Mouse (Mus musculus): ENCODE results near the gene Kdelc1. TPM values are rescaled to one million over a fixed set of nuclear protein-coding genes. Genes with fewer than 3 reads are reported as not detected.
A peak's percentile ranks its signal among the peaks of the same experiment; 100 is the strongest.

Kdelc1 gene
- polyA plus RNA-seq, 1 experiment from 2014 or later: 48.8 TPM

DNA sequence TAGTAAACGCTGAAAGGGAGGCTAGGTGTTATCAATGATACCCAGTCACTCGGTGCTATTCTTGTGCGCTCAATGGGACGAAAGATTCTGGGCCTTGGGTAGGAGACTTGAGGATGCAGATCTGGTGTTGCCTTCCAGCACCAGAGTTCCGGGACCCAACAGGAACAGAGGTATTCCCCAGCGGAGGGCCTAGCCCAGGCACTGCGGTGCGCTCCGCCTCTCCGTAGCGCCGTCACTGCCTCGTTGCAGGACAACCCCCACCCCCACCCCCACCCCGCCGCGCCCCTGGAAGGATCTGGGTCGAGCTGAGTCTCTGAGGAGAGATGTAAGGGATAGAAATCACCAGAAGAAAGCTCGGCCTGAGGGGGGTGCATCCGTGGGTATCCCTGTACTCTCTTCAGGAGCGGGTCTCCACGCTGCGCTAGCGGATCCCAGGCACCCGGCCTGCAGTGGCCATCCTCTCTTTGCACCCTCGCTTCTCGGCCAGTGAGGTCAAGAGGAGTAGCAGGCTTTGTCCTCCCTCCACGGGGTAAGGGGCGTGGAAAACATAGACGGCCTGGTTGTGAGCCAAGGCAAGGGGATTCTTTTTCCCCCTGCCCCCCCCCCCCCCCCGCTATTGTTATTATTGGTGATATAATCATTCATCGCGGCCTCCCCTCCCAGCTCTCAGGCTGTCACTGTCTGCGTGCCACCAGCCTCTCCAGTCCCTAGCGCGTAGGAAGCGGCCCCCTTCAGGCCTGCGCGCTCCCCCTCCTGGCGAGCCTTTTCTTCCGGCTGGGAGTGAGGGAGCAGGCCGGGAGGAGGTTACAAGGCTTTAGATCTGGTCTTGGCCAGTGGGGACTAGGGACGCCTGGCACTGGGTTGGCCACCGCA lies 829 bp upstream of the Kdelc1 start:
- Histone ChIP-seq H3K4me3 (ENCODE audit: control insufficient read depth in 1 of 2, insufficient read depth in 1 of 2, low read depth in 1 of 2, low read length in 2 of 2) (peak overlapping the region; percentile 59 to 84), H3K36me3 (ENCODE audit: control insufficient read depth, insufficient read depth, low read length) (peaks cover 31% of the 10 kb centered on the region), H3K9ac (ENCODE audit: low read length) (peak overlapping the region; percentile 84), H3K27me3 (ENCODE audit: control insufficient read depth, insufficient read depth, low read length) (no peaks in the 10 kb centered on the region), H3K9me3 (ENCODE audit: control insufficient read depth, low read length) (no peaks in the 10 kb centered on the region), H3K4me2 (ENCODE audit: low read length) (peak overlapping the region; percentile 84), H3K27ac (replicated peaks in 1 of 2; ENCODE audit: control insufficient read depth in 1 of 2, insufficient read depth in 1 of 2, low read depth in 2 of 2, low read length in 2 of 2) (peak overlapping the region; percentile 96 to 99), H3K4me1 (ENCODE audit: control insufficient read depth in 2 of 2, insufficient read depth in 2 of 2, low read length in 2 of 2) (peaks cover 0 to 11% of the 10 kb centered on the region in 2 experiments; a peak in 2 of 4 replicates)
- ATAC-seq (ENCODE audit: insufficient number of reproducible peaks, insufficient read depth, low FRiP score, low read depth): peak; percentile 89
- WGBS: under 1% methylated on average over 40 of the region's 43 CpGs

DNA sequence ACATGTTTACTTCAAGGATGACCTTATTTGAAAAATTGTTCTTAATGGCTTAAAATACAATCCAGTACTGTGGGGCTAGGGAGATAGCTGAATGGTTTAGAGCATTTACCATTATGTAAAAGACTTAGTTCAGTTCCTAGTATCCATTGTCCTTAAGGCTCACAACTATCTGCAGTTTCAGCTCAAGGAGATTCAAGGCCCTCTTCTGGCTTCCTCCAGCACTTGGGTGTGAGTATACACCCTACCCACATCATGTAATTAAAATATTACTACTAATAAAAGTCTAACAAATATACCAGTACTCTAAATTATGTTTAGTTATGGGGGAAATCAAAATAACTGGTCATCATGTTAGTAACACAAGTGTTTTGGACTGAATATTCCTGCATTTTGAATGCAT lies 1.0 kb downstream of the Kdelc1 start:
- Histone ChIP-seq H3K9me3 (ENCODE audit: control insufficient read depth, low read length) (no peaks in the 10 kb centered on the region), H3K4me2 (ENCODE audit: low read length) (peak overlapping the region; percentile 84), H3K36me3 (ENCODE audit: control insufficient read depth, insufficient read depth, low read length) (peaks cover 41% of the 10 kb centered on the region), H3K9ac (ENCODE audit: low read length) (peak overlapping the region; percentile 84), H3K4me1 (ENCODE audit: control insufficient read depth in 2 of 2, insufficient read depth in 2 of 2, low read length in 2 of 2) (peaks cover 0 to 11% of the 10 kb centered on the region in 2 experiments; a peak in 2 of 4 replicates), H3K27me3 (ENCODE audit: control insufficient read depth, insufficient read depth, low read length) (no peaks in the 10 kb centered on the region), H3K4me3 (ENCODE audit: control insufficient read depth in 1 of 2, insufficient read depth in 1 of 2, low read depth in 1 of 2, low read length in 2 of 2) (peak overlapping the region in 1 of 2 experiments; percentile 59; a peak in 2 of 4 replicates), H3K27ac (replicated peaks in 1 of 2; ENCODE audit: control insufficient read depth in 1 of 2, insufficient read depth in 1 of 2, low read depth in 2 of 2, low read length in 2 of 2) (no peak overlapping the region)
- no peak for ATAC-seq (ENCODE audit: insufficient number of reproducible peaks, insufficient read depth, low FRiP score, low read depth)

- peaks cover 0 to 10% of the 10 kb centered on the region in 2 experiments; a peak in 3 of 4 replicates for H3K4me1 ChIP-seq (ENCODE audit: control insufficient read depth in 2 of 2, insufficient read depth in 2 of 2, low read length in 2 of 2)
- peak overlapping the region in 1 of 2 experiments; percentile 71; a peak in 2 of 4 replicates for H3K4me3 ChIP-seq (ENCODE audit: control insufficient read depth in 1 of 2, insufficient read depth in 1 of 2, low read depth in 1 of 2, low read length in 2 of 2)
- ATAC-seq (ENCODE audit: insufficient number of reproducible peaks, insufficient read depth, low FRiP score, low read depth): no peak
- H3K36me3 ChIP-seq (ENCODE audit: control insufficient read depth, insufficient read depth, low read length): peaks cover 42% of the 10 kb centered on the region
- 12% methylated on average over 5 of the region's 5 CpGs for WGBS
- H3K27ac ChIP-seq (replicated peaks in 1 of 2; ENCODE audit: control insufficient read depth in 1 of 2, insufficient read depth in 1 of 2, low read depth in 2 of 2, low read length in 2 of 2): no peak overlapping the region
- no peaks in the 10 kb centered on the region for H3K9me3 ChIP-seq (ENCODE audit: control insufficient read depth, low read length)
- peak overlapping the region; percentile 66; the same call in 1 of the 2 replicates for H3K9ac ChIP-seq (ENCODE audit: low read length)
- H3K4me2 ChIP-seq (ENCODE audit: low read length): peak overlapping the region; percentile 69
- H3K27me3 ChIP-seq (ENCODE audit: control insufficient read depth, insufficient read depth, low read length): no peaks in the 10 kb centered on the region
Measured at GRCm38 (mm10) chr1:44102939-44103338, 15.7 kb downstream of the Kdelc1 start.

DNA sequence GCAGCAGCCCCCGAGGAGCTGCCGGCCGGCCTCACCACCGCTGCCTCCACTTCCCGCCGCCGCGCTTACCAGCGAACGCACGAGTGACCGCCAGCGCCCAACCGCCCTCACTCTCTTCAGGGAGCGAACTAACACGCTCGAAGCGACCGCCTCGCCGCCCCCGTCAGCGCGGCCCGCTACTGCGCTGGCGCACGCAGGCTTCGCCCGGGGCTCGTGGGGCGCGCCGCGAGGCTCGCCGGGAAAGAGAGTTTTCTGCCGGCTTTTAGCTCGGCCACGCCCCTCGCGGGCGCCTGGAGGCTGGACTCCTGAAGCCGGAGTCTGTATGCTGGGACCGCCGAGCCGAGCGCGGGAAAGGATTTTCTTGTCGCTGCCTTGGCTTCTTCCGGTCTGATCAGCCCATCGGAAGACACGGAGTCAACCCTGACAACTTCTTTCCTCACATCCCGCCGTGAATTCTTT lies 16.3 kb downstream of the Kdelc1 start, which contains the start of gene Tex30:
Gene Tex30, minus strand, starts transcription at position 183 of the 459 bp plus-strand sequence.
- peak within 1 kb of the TSS; percentile 76 for H3K9ac ChIP-seq (ENCODE audit: low read length)
- peak within 1 kb of the TSS; percentile 89 to 92 for H3K27ac ChIP-seq (replicated peaks in 1 of 2; ENCODE audit: control insufficient read depth in 1 of 2, insufficient read depth in 1 of 2, low read depth in 2 of 2, low read length in 2 of 2)
- H3K36me3 ChIP-seq (ENCODE audit: control insufficient read depth, insufficient read depth, low read length): peaks cover 41% of the 10 kb centered on the region
- under 1% methylated on average over 55 of the region's 55 CpGs for WGBS
- peaks cover 0 to 10% of the 10 kb centered on the region in 2 experiments; a peak in 3 of 4 replicates for H3K4me1 ChIP-seq (ENCODE audit: control insufficient read depth in 2 of 2, insufficient read depth in 2 of 2, low read length in 2 of 2)
- no peaks in the 10 kb centered on the region for H3K9me3 ChIP-seq (ENCODE audit: control insufficient read depth, low read length)
- no peaks in the 10 kb centered on the region for H3K27me3 ChIP-seq (ENCODE audit: control insufficient read depth, insufficient read depth, low read length)
- H3K4me3 ChIP-seq (ENCODE audit: control insufficient read depth in 1 of 2, insufficient read depth in 1 of 2, low read depth in 1 of 2, low read length in 2 of 2): peak within 1 kb of the TSS; percentile 71 to 92
- ATAC-seq (ENCODE audit: insufficient number of reproducible peaks, insufficient read depth, low FRiP score, low read depth): peak; percentile 93
- peak within 1 kb of the TSS; percentile 69 for H3K4me2 ChIP-seq (ENCODE audit: low read length)

DNA sequence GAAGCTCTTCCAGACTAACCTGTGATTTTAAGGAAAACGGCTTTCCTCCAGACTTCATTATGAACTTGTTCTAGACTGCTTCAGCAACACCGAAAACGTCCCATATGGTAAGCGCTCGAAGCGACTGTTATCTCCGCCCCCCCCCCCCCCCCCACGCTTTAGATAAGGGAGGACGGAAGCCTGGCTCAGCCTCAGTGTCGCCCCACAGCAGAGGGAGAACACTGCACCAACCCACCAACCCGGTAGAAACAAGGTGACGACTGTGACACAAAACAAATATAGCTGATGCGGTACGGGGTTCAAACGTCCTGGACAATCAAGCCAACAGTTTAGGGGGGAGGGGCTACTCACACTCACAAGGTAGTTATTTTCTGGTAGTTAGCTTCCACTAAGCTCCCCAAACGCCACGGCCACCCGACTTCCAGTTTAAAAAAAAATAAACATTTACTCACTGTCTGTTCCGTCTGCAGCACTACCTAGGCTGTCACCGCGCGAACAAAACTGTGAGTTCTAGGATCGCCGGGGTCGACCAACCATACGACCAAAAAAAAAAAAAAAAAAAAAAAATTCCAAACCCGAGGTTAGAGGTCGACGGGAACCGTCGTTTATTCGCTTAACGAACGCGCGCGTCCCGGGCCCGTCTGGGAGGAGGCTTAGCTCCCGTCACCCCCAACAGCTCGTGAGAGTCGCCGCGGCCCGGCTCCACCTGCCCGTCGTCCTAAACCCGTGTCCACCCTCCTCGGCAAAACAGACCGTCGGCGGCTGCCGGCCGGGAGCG lies 17.0 kb downstream of the Kdelc1 start:
- peak; percentile 77 for ATAC-seq (ENCODE audit: insufficient number of reproducible peaks, insufficient read depth, low FRiP score, low read depth)
- WGBS: under 1% methylated on average over 55 of the region's 55 CpGs

DNA sequence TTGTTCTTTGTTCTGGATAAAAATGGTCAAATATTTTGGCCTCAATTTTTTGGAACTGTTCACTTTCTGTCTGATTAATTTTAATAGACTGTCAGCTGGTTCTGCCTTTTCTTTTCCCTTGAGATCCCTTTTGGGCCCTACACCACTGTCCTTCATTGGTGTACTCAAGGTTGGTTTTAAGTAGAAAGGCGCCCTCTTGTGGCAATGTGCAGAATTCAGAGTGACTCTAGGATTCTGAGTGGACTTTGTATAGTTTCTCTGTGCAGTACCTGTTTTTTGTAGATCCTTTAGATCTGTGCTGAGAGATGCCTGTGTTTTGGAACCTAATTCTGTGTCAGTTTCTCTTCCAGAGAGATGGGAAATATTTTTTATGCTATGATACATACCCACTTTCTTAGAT lies 54.0 kb downstream of the Kdelc1 start:
- no peaks in the 10 kb centered on the region for H3K27me3 ChIP-seq (ENCODE audit: control insufficient read depth, insufficient read depth, low read length)
- no peak overlapping the region for H3K4me2 ChIP-seq (ENCODE audit: low read length)
- 0% methylated on average over 1 of the region's 1 CpGs for WGBS
- no peak overlapping the region for H3K9ac ChIP-seq (ENCODE audit: low read length)
- no peaks in the 10 kb centered on the region for H3K9me3 ChIP-seq (ENCODE audit: control insufficient read depth, low read length)
- no peaks in the 10 kb centered on the region for H3K4me1 ChIP-seq (ENCODE audit: control insufficient read depth in 2 of 2, insufficient read depth in 2 of 2, low read length in 2 of 2)
- no peaks in the 10 kb centered on the region for H3K36me3 ChIP-seq (ENCODE audit: control insufficient read depth, insufficient read depth, low read length)
- ATAC-seq (ENCODE audit: insufficient number of reproducible peaks, insufficient read depth, low FRiP score, low read depth): no peak
- H3K4me3 ChIP-seq (ENCODE audit: control insufficient read depth in 1 of 2, insufficient read depth in 1 of 2, low read depth in 1 of 2, low read length in 2 of 2): no peak overlapping the region
- H3K27ac ChIP-seq (replicated peaks in 1 of 2; ENCODE audit: control insufficient read depth in 1 of 2, insufficient read depth in 1 of 2, low read depth in 2 of 2, low read length in 2 of 2): no peak overlapping the region

More for the DNA sequence above, 17.0 kb downstream of the Kdelc1 start:
- peak overlapping the region; percentile 71 to 92 for H3K4me3 ChIP-seq (ENCODE audit: control insufficient read depth in 1 of 2, insufficient read depth in 1 of 2, low read depth in 1 of 2, low read length in 2 of 2)
- no peaks in the 10 kb centered on the region for H3K27me3 ChIP-seq (ENCODE audit: control insufficient read depth, insufficient read depth, low read length)
- peak overlapping the region; percentile 76 for H3K9ac ChIP-seq (ENCODE audit: low read length)
- peak overlapping the region; percentile 89 to 92 for H3K27ac ChIP-seq (replicated peaks in 1 of 2; ENCODE audit: control insufficient read depth in 1 of 2, insufficient read depth in 1 of 2, low read depth in 2 of 2, low read length in 2 of 2)
- peak overlapping the region; percentile 69 for H3K4me2 ChIP-seq (ENCODE audit: low read length)
- peaks cover 0 to 10% of the 10 kb centered on the region in 2 experiments; a peak in 3 of 4 replicates for H3K4me1 ChIP-seq (ENCODE audit: control insufficient read depth in 2 of 2, insufficient read depth in 2 of 2, low read length in 2 of 2)
- peaks cover 40% of the 10 kb centered on the region for H3K36me3 ChIP-seq (ENCODE audit: control insufficient read depth, insufficient read depth, low read length)
- no peaks in the 10 kb centered on the region for H3K9me3 ChIP-seq (ENCODE audit: control insufficient read depth, low read length)

DNA sequence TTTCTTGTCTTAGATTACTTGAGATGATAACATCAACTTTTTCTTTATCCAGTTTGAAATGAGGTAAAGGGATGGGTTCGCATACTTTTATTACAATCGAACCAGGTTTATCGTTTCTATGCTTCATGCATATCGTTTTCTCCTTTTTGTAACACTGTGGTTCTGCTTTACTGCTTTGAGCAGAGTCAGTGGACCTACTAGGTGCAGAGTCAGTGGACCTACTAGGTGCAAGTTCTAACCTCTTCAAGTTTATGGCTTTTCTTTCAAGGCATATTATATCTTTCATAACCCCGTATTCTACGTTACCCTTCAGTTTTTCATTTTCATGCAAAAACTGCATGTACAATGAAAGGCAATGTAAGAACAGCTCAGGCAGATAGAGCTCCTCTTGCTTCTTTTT lies 55.2 kb downstream of the Kdelc1 start:
- 92% methylated on average over 6 of the region's 6 CpGs for WGBS
- Histone ChIP-seq H3K9ac (ENCODE audit: low read length) (no peak overlapping the region), H3K27me3 (ENCODE audit: control insufficient read depth, insufficient read depth, low read length) (no peaks in the 10 kb centered on the region), H3K4me1 (ENCODE audit: control insufficient read depth in 2 of 2, insufficient read depth in 2 of 2, low read length in 2 of 2) (no peaks in the 10 kb centered on the region), H3K4me3 (ENCODE audit: control insufficient read depth in 1 of 2, insufficient read depth in 1 of 2, low read depth in 1 of 2, low read length in 2 of 2) (no peak overlapping the region), H3K4me2 (ENCODE audit: low read length) (no peak overlapping the region), H3K36me3 (ENCODE audit: control insufficient read depth, insufficient read depth, low read length) (no peaks in the 10 kb centered on the region), H3K9me3 (ENCODE audit: control insufficient read depth, low read length) (no peaks in the 10 kb centered on the region), H3K27ac (replicated peaks in 1 of 2; ENCODE audit: control insufficient read depth in 1 of 2, insufficient read depth in 1 of 2, low read depth in 2 of 2, low read length in 2 of 2) (no peak overlapping the region)
- ATAC-seq (ENCODE audit: insufficient number of reproducible peaks, insufficient read depth, low FRiP score, low read depth): no peak
